ENCODE assay signal across 8 mouse cellular contexts in genomic region chr13:48966851-48967821, GRCm38 (mm10). TPM values are rescaled to one million over a fixed set of nuclear protein-coding genes. Genes with fewer than 3 reads are reported as not detected.
DNase-seq lines count a peak whose midpoint lies in the region; ATAC-seq and TF ChIP-seq lines count a peak whose summit lies in the region.

No protein-coding gene starts in this region.

- TF ChIP-seq POLR2A in spleen, adult 2 months (IDR thresholded peaks at IDR 0.05; ENCODE audit: low read depth, low read length), result no peak

- under 1% methylated on average over 58 of the region's 58 CpGs for WGBS in embryonic facial prominence, embryonic 10.5 days
- WGBS in intestine, postnatal 0 days, result under 1% methylated on average over 58 of the region's 58 CpGs
- under 1% methylated on average over 58 of the region's 58 CpGs for WGBS in limb, embryonic 10.5 days
- WGBS in midbrain, embryonic 13.5 days, result under 1% methylated on average over 57 of the region's 58 CpGs
- WGBS in spleen, adult 2 months, result under 1% methylated on average over 54 of the region's 58 CpGs

- peak; percentile 28; the same call in 1 of the 2 replicates for TF ChIP-seq CTCF in intestine, postnatal 0 days (IDR thresholded peaks at IDR 0.05; ENCODE audit: low read depth)
- TF ChIP-seq CTCF in spleen, adult 2 months (IDR thresholded peaks at IDR 0.05; ENCODE audit: extremely low read depth, insufficient read depth, insufficient read length, insufficient replicate concordance), result no peak

- H3K9ac ChIP-seq in intestine, postnatal 0 days (ENCODE audit: low read depth, low read length), result peak overlapping the region; percentile 89
- peak overlapping the region; percentile 97 for H3K9ac ChIP-seq in midbrain, embryonic 13.5 days (replicated peaks)

- H3K9me3 ChIP-seq in embryonic facial prominence, embryonic 10.5 days, result no peaks in the 10 kb centered on the region
- no peaks in the 10 kb centered on the region for H3K9me3 ChIP-seq in intestine, postnatal 0 days (ENCODE audit: control insufficient read depth)
- no peaks in the 10 kb centered on the region for H3K9me3 ChIP-seq in limb, embryonic 10.5 days (replicated peaks)
- no peaks in the 10 kb centered on the region for H3K9me3 ChIP-seq in midbrain, embryonic 13.5 days

- H3K4me1 ChIP-seq in embryonic facial prominence, embryonic 10.5 days, result peaks cover 57% of the 10 kb centered on the region
- peaks cover 22% of the 10 kb centered on the region for H3K4me1 ChIP-seq in intestine, postnatal 0 days (replicated peaks; ENCODE audit: control insufficient read depth, insufficient read depth, low read length)
- peaks cover 52% of the 10 kb centered on the region for H3K4me1 ChIP-seq in limb, embryonic 10.5 days
- peaks cover 48% of the 10 kb centered on the region for H3K4me1 ChIP-seq in midbrain, embryonic 13.5 days (replicated peaks)
- peaks cover 13% of the 10 kb centered on the region; the same call in 1 of the 2 replicates for H3K4me1 ChIP-seq in spleen, adult 2 months (ENCODE audit: control insufficient read depth, insufficient read depth, insufficient read length)

- peak overlapping the region; percentile 96 for H3K27ac ChIP-seq in embryonic facial prominence, embryonic 10.5 days (replicated peaks)
- H3K27ac ChIP-seq in intestine, postnatal 0 days (ENCODE audit: low read depth, low read length), result peak overlapping the region; percentile 91
- peak overlapping the region; percentile 98 for H3K27ac ChIP-seq in limb, embryonic 10.5 days
- H3K27ac ChIP-seq in midbrain, embryonic 13.5 days, result peak overlapping the region; percentile 97
- peak overlapping the region; percentile 90 for H3K27ac ChIP-seq in spleen, adult 2 months (ENCODE audit: insufficient read depth, low read length)

- H3K4me3 ChIP-seq in embryonic facial prominence, embryonic 10.5 days, result peak overlapping the region; percentile 94
- peak overlapping the region; percentile 55 for H3K4me3 ChIP-seq in intestine, postnatal 0 days (ENCODE audit: low read depth, low read length)
- peak overlapping the region; percentile 92 for H3K4me3 ChIP-seq in limb, embryonic 10.5 days
- peak overlapping the region; percentile 85 for H3K4me3 ChIP-seq in midbrain, embryonic 13.5 days (replicated peaks)
- peak overlapping the region; percentile 65 for H3K4me3 ChIP-seq in spleen, adult 2 months (ENCODE audit: extremely low read depth, insufficient read depth, insufficient read length)

- peak; percentile 72 for DNase-seq in 3134 (ENCODE audit: extremely low read depth, insufficient read length, low spot score)
- DNase-seq in adrenal gland, adult 8-10 months, result peak; percentile 57
- DNase-seq in embryonic facial prominence, embryonic 10.5 days (ENCODE audit: low spot score), result peak; percentile 72
- DNase-seq in limb, embryonic 10.5 days (ENCODE audit: low spot score), result peak; percentile 69
- peak in 1 of 2 experiments; percentile 48 for DNase-seq in spleen, adult 2 months (ENCODE audit: low read depth in 1 of 2, low spot score in 2 of 2)

- H3K4me2 ChIP-seq in intestine, postnatal 0 days (replicated peaks; ENCODE audit: low read depth), result peak overlapping the region; percentile 85
- peak overlapping the region; percentile 99 for H3K4me2 ChIP-seq in midbrain, embryonic 13.5 days (replicated peaks)

- peak; percentile 14; the same call in 1 of the 2 replicates for ATAC-seq in granulocyte monocyte progenitor cell, adult 5-6 weeks (replicated peaks; ENCODE audit: poor library complexity, severe bottlenecking)
- no peak for ATAC-seq in intestine, postnatal 0 days
- peak; percentile 37 for ATAC-seq in midbrain, embryonic 13.5 days

- H3K36me3 ChIP-seq in embryonic facial prominence, embryonic 10.5 days (replicated peaks), result peaks cover 17% of the 10 kb centered on the region
- no peaks in the 10 kb centered on the region for H3K36me3 ChIP-seq in intestine, postnatal 0 days (ENCODE audit: control insufficient read depth, insufficient read depth)
- H3K36me3 ChIP-seq in limb, embryonic 10.5 days, result peaks cover 6% of the 10 kb centered on the region; the same call in 1 of the 2 replicates
- H3K36me3 ChIP-seq in midbrain, embryonic 13.5 days, result no peaks in the 10 kb centered on the region
- peaks cover 2% of the 10 kb centered on the region; the same call in 1 of the 2 replicates for H3K36me3 ChIP-seq in spleen, adult 2 months (ENCODE audit: control insufficient read depth, insufficient read depth, low read length)

- no peaks in the 10 kb centered on the region for H3K27me3 ChIP-seq in embryonic facial prominence, embryonic 10.5 days (replicated peaks; ENCODE audit: low read depth, poor library complexity, severe bottlenecking)
- no peaks in the 10 kb centered on the region for H3K27me3 ChIP-seq in intestine, postnatal 0 days (replicated peaks; ENCODE audit: control insufficient read depth, insufficient read depth, low read length)
- no peaks in the 10 kb centered on the region for H3K27me3 ChIP-seq in limb, embryonic 10.5 days (ENCODE audit: low read depth, poor library complexity, severe bottlenecking)
- no peaks in the 10 kb centered on the region for H3K27me3 ChIP-seq in midbrain, embryonic 13.5 days
- no peaks in the 10 kb centered on the region for H3K27me3 ChIP-seq in spleen, adult 2 months (ENCODE audit: control insufficient read depth, insufficient read depth, low read length)

RNA-seq across cellular contexts. Expression of gene Fam120a, which starts 0.7 kb away (rescaled TPM):
- total RNA-seq in adrenal gland, adult 8-10 months (2022), result 100 to 1,000 TPM; 170 to 195 (median 182) TPM
- polyA plus RNA-seq in embryonic facial prominence, embryonic 10.5 days (2016; fragmentation: Nextera tagmentation; extraction: Ambion mirVana), result 16.0 and 16.7 TPM in 2 replicates
- 161 and 168 TPM in 2 replicates for total RNA-seq in granulocyte monocyte progenitor cell, adult 5-6 weeks (2014; fragmentation: Nextera tagmentation)
- 123 and 128 TPM in 2 replicates for total RNA-seq in granulocyte monocyte progenitor cell, adult 5-6 weeks (2017)
- 24.2 and 25.9 TPM in 2 replicates for polyA plus RNA-seq in intestine, postnatal 0 days (2015; fragmentation: Nextera tagmentation; extraction: Ambion mirVana)
- polyA plus RNA-seq in limb, embryonic 10.5 days (2016; fragmentation: Nextera tagmentation; extraction: Ambion mirVana), result 15.3 and 16.7 TPM in 2 replicates
- polyA plus RNA-seq in midbrain, embryonic 13.5 days (2015; fragmentation: Nextera tagmentation; extraction: Ambion mirVana), result 11.5 and 12.2 TPM in 2 replicates
- polyA plus RNA-seq in spleen, adult 2 months (2012; rRNA removed), result 40.1 and 49.7 TPM in 2 replicates
